ENCODE assay signal across 8 mouse cellular contexts in genomic region chr2:156460470-156460869, GRCm38 (mm10). TPM values are rescaled to one million over a fixed set of nuclear protein-coding genes. Genes with fewer than 3 reads are reported as not detected.
DNase-seq lines count a peak whose midpoint lies in the region; ATAC-seq and TF ChIP-seq lines count a peak whose summit lies in the region.

No protein-coding gene starts in this region.

- H3K36me3 ChIP-seq in heart, embryonic 12.5 days, result no peaks in the 10 kb centered on the region
- peaks cover 0 to 2% of the 10 kb centered on the region in 2 experiments; a peak in 2 of 4 replicates for H3K36me3 ChIP-seq in MEL (ENCODE audit: control insufficient read depth in 1 of 2, insufficient read depth in 2 of 2, low read length in 2 of 2)

- no peak overlapping the region for H3K4me3 ChIP-seq in heart, embryonic 12.5 days
- 0 out of 4 replicates have a peak overlapping the region, but pooled peaks of 1 of the 2 experiments have one; percentile 1 for H3K4me3 ChIP-seq in MEL (ENCODE audit: control insufficient read depth in 1 of 2, insufficient read depth in 1 of 2, low read depth in 2 of 2, low read length in 2 of 2)

- ATAC-seq in heart, embryonic 12.5 days (ENCODE audit: insufficient number of reproducible peaks, low FRiP score), result no peak

- peaks cover 3% of the 10 kb centered on the region; the same call in 1 of the 2 replicates for H3K27me3 ChIP-seq in heart, embryonic 12.5 days (replicated peaks)
- peaks cover 3 to 7% of the 10 kb centered on the region in 2 experiments; a peak in 3 of 4 replicates for H3K27me3 ChIP-seq in MEL (ENCODE audit: control insufficient read depth in 1 of 2, insufficient read depth in 2 of 2, low read length in 2 of 2)

- DNase-seq in heart, postnatal 25 days (ENCODE audit: low spot score), result no peak
- DNase-seq in MEL (ENCODE audit: low read depth, low spot score), result peak; percentile 24
- peak; percentile 72 for DNase-seq in cerebellum, adult 9-11 months
- peak; percentile 26 for DNase-seq in gastrocnemius, postnatal 25 days
- DNase-seq in left cerebral cortex, postnatal 14 days (ENCODE audit: low spot score in 2 of 2), result peak; percentile 58 to 76
- DNase-seq in retina, postnatal 1 day, result peak; percentile 48
- DNase-seq in spleen, adult 18-20 months, result no peak

- H3K4me2 ChIP-seq in heart, embryonic 12.5 days, result peak overlapping the region; percentile 35; the same call in 1 of the 2 replicates

- 29% methylated on average over 14 of the region's 14 CpGs for WGBS in heart, embryonic 12.5 days

- TF ChIP-seq CTCF in MEL (IDR thresholded peaks at IDR 0.05 in 2 of 3, conservative IDR thresholded peaks at IDR 0.05 in 1 of 3; ENCODE audit: control insufficient read depth in 1 of 3, insufficient read depth in 1 of 3, low read depth in 2 of 3, low read length in 3 of 3, poor library complexity in 1 of 3, severe bottlenecking in 1 of 3), result peak in 2 of 3 experiments; percentile 15 to 31; a peak in 3 of 6 replicates

- H3K9ac ChIP-seq in heart, embryonic 12.5 days, result no peak overlapping the region; the same call in 1 of the 2 replicates
- no peak overlapping the region for H3K9ac ChIP-seq in MEL (ENCODE audit: control insufficient read depth, low read depth, low read length, poor library complexity, severe bottlenecking)

- no peaks in the 10 kb centered on the region for H3K9me3 ChIP-seq in heart, embryonic 12.5 days (replicated peaks)
- H3K9me3 ChIP-seq in MEL (replicated peaks; ENCODE audit: insufficient read depth, low read length), result no peaks in the 10 kb centered on the region

- no peak for TF ChIP-seq POLR2A in MEL (IDR thresholded peaks at IDR 0.05; ENCODE audit: control insufficient read depth in 1 of 2, insufficient read depth in 1 of 2, low read depth in 1 of 2, low read length in 2 of 2, poor library complexity in 1 of 2)

- intact Hi-C loops in heart, postnatal 25 days (cut with DNase I), result loop anchor here (5.0 kb wide), 1 partner anchor 38 kb away; the partner anchor contains the start of gene Epb41l1
- intact Hi-C loops in left cerebral cortex, postnatal 14 days (cut with DNase I), result no loop called here

- H3K27ac ChIP-seq in heart, embryonic 12.5 days (ENCODE audit: poor library complexity, severe bottlenecking), result no peak overlapping the region
- H3K27ac ChIP-seq in MEL (ENCODE audit: control insufficient read depth, low read depth, low read length), result no peak overlapping the region

- no peak for TF ChIP-seq EP300 in MEL (IDR thresholded peaks at IDR 0.05; ENCODE audit: low read depth in 1 of 2, low read length in 2 of 2)

- no peaks in the 10 kb centered on the region for H3K79me2 ChIP-seq in MEL (ENCODE audit: control insufficient read depth, insufficient read depth, low read length, poor library complexity)

- TF ChIP-seq RAD21 in MEL (IDR thresholded peaks at IDR 0.05; ENCODE audit: low read depth, low read length), result no peak; the same call in 1 of the 2 replicates

- H3K4me1 ChIP-seq in heart, embryonic 12.5 days (replicated peaks), result peaks cover 23% of the 10 kb centered on the region
- peaks cover 0 to 6% of the 10 kb centered on the region in 2 experiments; a peak in 2 of 4 replicates for H3K4me1 ChIP-seq in MEL (ENCODE audit: control insufficient read depth in 1 of 2, insufficient read depth in 2 of 2, low read length in 2 of 2)

TF ChIP-seq in MEL, 35 proteins besides CTCF, POLR2A, EP300 and RAD21:
- no peak for TF ChIP-seq E2F4 (IDR thresholded peaks at IDR 0.05; ENCODE audit: borderline replicate concordance, low read depth, low read length)
- peak; percentile 12; the same call in 1 of the 2 replicates for TF ChIP-seq SMC3 (IDR thresholded peaks at IDR 0.05; ENCODE audit: low read depth, low read length)
- 0 out of 2 replicates have a peak, but pooled peaks have one; percentile 36 for TF ChIP-seq TBP (IDR thresholded peaks at IDR 0.05; ENCODE audit: low read depth, low read length)

RNA-seq across cellular contexts. Expression of gene Epb41l1, which starts 39.8 kb away (rescaled TPM):
- 1.2 and 1.4 TPM in 2 replicates for polyA plus RNA-seq in heart, embryonic 12.5 days (2016; fragmentation: Nextera tagmentation; extraction: Ambion mirVana)
- 1 to 10 TPM; 7.0 to 7.3 TPM for total RNA-seq in heart, postnatal 25 days (2021)
- 1.5 and 2.9 TPM in 2 replicates for total RNA-seq in MEL (2012; rRNA removed)
- 1 to 10 TPM in 1 of 2 experiments, not detected in 1; 7.3 TPM for polyA plus RNA-seq in MEL (2012; ENCODE audit: insufficient read depth in 1 of 2, insufficient read length in 2 of 2, low read depth in 1 of 2, low replicate concordance in 2 of 2, missing spikeins in 1 of 2)
- 1 to 10 TPM; 3.0 to 7.9 TPM for total RNA-seq in gastrocnemius, postnatal 25 days (2021)
- total RNA-seq in left cerebral cortex, postnatal 14 days (2021), result 100 to 1,000 TPM; 304 to 328 TPM

Comparison
In these comparisons a context has a peak if more than half of its experiments do, and no peak if none do; other contexts are left out.
1. DNase-seq: peak in MEL (single experiment), cerebellum, adult 9-11 months (single experiment), gastrocnemius, postnatal 25 days (single experiment), left cerebral cortex, postnatal 14 days (2 of 2) and retina, postnatal 1 day (single experiment); none in heart, postnatal 25 days (single experiment) and spleen, adult 18-20 months (0 of 2).
2. RNA of gene Epb41l1, which starts 39.8 kb away (total RNA-seq): 304 to 328 TPM in left cerebral cortex, postnatal 14 days; 3.0 to 7.9 TPM in gastrocnemius, postnatal 25 days, 7.0 to 7.3 TPM in heart, postnatal 25 days and 1.5 to 2.9 TPM in MEL; every median in the first group is over 10 times any median in the second.